Mouse (Mus musculus) ES-E14 (cell line): ENCODE measurements around the gene S100a7a.

Source experiments
- CHD2 ChIP-seq: IDR thresholded peaks from 2 replicates; pipeline ENCODE4 v1.6.1; 2014; ENCODE audit warnings: mild to moderate bottlenecking, low read depth, low read length, inconsistent platforms
- MAFK ChIP-seq: IDR thresholded peaks from 2 replicates; pipeline ENCODE4 v1.6.1; 2014; ENCODE audit warnings: mild to moderate bottlenecking, low read depth, low read length, inconsistent platforms; ENCODE audit not compliant: insufficient read depth
- ZNF384 ChIP-seq: IDR thresholded peaks from 2 replicates; pipeline ENCODE4 v1.6.1; 2012; ENCODE audit warnings: low read depth, low read length, inconsistent platforms

- no peak for TF ChIP-seq MAFK
- TF ChIP-seq CHD2: no peak
- no peak for TF ChIP-seq ZNF384
Observed at GRCm38 (mm10) chr3:90614611-90615251, 39.1 kb upstream of the S100a7a start.
